Mouse (Mus musculus) 3T3-L1 (cell line): ENCODE results near the gene Fzd10.

Experiments
- DNase-seq: peaks from one replicate; pipeline ENCODE4 v3.0.0-alpha.2; 2015; ENCODE audit warnings: low read depth, low spot score

The Fzd10 gene

GRCm38 (mm10) chr5:128600072-128601021, at the start of gene Fzd10:
Gene Fzd10 (plus strand): TSS chr5:128600844.
- no peak for DNase-seq

DNA sequence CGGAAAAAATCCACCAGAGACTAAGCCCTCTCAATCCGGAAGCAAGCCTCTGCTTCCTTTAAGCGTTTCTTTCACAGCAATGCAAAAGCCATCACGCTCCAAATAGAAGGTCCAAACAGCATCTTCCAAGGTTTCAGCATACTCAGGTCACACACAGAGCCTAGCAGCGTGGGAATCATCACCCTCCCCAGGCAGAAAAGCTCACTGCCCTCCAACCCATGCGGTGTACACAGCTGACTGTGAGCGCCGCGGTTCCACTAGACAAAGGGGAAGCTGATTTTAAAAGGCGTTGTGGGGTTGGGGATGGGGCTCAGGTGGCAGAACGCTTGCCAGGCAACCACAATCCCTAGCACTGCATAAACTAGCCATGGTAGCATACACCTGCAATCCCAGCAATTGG, 49.2 kb upstream of the Fzd10 start:
- DNase-seq: no peak

- DNase-seq: no peak
Observed at GRCm38 (mm10) chr5:128552136-128552890, 48.3 kb upstream of the Fzd10 start.

- DNase-seq: no peak
Observed at GRCm38 (mm10) chr5:128558126-128558525, 42.5 kb upstream of the Fzd10 start.

DNA sequence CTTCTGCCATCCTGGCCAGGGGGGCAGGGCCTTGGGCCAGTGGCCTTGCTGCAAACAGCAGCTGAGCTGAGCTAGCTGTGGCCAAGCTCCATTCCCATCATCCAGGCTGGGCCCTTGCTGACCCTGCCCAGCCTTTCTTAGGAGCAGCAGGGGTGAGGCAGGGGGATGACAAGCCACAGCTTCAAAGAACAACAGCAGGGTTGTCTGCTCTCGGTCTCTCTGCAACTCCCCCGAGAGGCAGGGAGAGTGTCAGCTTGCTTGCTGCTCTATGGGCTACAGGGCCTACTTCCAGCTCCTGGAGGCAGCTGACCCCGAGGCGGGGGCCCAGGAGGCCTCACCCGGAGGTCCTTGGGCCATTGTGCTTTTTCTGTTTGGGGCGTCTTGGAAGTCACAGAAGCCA, 33.3 kb upstream of the Fzd10 start:
- no peak for DNase-seq

DNA sequence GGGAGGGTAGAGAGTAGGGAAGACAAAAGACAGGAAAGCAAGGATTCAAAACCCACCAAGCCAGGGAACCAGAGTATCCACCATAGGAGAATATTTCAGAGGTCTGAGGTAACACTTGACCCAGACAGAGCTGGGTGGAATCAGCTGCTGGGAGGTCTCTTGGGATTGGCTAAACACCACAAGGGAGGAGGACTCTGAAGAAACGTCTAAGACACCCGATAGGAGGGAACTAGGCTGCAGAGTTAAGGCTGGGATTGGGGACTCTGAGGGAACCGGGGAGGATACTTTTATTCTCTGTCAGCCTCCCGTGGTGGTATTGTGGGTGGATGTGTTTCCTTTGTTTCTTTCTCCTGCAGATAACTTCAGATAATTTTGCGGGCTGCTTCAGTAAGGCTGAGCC, 31.7 kb upstream of the Fzd10 start:
- no peak for DNase-seq

GRCm38 (mm10) chr5:128570091-128570490, 30.6 kb upstream of the Fzd10 start:
- DNase-seq: no peak

DNA sequence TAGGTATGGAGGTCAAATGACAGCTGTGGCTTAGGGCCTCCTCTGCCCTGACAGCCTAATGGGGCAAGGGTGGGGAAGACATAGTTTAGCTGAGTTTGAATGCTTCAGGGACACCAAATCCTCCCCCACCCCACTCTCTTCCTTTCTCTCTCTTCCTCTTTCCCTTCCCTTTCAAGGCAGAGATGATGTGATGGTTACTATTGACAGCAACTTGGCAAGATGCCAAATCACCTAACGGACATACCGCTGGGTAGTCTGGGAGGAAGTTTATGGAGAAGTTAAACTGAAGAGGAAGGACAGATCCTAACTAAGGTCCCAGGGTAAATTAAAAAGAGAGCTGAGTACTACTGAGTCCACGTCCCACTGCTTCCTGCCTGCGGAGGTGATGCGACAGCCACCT, 29.8 kb upstream of the Fzd10 start:
- DNase-seq: no peak

DNA sequence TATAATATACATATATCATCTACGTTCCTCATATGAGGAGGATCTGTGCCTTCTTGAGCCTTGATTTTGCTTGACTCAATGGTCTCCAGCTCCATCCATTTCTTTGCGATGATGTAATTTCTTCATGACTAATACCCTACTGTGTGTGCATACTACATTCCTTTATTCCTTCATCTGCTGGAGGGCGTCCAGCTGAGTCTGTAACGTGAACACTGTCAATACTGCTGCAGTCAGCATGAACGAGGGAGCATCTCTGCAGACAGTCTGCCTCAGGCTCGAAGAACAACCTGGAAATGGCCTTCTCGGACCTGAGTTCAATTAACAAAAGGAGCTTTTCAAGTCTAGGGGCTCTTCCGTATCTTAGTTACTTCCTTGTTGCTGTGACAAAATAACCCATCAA, 28.9 kb upstream of the Fzd10 start:
- no peak for DNase-seq

GRCm38 (mm10) chr5:128575997-128576579, 24.6 kb upstream of the Fzd10 start:
- DNase-seq: no peak

DNA sequence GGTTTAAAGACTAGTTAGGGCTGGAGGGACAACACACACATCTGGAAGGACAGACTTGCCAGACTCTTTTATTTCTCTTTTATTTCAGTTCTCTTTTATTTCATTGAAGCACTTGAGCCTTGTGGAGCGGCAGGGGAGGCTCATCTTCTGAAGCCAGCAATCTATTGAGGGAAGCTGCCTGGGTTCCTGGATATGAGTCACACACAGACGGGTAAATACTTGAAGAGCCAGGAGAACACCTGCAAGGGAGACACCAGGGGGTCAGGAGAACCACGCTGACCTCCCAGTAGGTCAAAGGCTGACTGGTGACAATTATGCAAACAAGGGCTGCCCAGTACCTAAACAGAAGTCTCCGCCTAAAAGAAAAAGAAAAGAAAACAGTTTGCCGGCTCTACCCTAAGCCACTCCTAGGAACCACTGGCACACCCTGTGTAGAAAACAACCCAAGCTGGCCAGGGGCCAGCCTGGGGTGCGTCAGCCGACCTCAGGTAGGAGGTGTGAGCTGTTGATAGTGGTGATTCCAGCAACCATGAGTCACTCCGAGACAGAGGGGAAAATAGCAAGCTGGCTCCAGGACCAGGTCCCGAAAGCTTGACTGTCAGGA, 21.5 kb upstream of the Fzd10 start:
- DNase-seq: no peak

GRCm38 (mm10) chr5:128580931-128581330, 19.7 kb upstream of the Fzd10 start:
- DNase-seq: no peak

DNA sequence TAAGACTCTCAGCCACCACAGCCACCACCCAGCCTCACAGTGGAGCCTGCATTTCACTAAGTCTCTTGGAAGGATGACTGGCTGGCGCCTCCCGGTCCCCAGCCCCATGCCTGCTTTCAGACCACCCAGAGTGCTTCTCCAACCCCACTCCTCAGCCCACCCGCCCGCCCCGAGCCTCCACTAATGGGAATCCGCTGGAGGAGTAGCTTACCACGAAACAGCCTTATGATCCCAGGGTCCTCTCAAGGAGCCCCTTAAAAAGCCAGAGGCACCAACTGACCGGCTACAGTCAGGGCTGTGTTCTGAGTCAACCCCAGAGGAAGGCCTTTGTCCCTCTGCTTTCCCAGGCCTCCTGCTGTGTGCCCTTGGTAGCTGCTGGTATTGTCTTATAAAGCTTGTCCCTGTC, 19.1 kb upstream of the Fzd10 start:
- DNase-seq: no peak

GRCm38 (mm10) chr5:128589231-128589630, 11.4 kb upstream of the Fzd10 start:
- DNase-seq: no peak

DNA sequence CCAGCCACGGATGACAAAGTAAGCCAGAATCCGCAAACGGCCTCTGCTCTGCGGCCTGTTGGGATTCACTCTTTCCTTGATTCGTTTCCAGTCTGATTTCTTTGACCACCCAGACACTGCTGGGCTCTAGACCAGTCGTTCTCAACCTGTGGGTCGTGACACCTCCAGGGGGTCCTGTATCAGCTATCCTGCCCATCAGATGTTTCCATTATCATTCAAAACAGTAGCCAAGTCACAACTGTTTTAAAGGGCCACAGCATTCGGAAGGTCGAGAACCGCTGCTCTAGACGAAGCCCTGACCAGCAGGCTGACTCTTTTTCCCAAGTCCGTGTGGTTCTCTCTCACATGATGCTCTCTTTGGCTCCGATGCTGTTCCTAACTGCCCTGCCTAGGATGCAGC, 7.2 kb upstream of the Fzd10 start:
- no peak for DNase-seq

- DNase-seq: no peak
Observed at GRCm38 (mm10) chr5:128596813-128597212, 3.8 kb upstream of the Fzd10 start.

- DNase-seq: no peak
Observed at GRCm38 (mm10) chr5:128597381-128597780, 3.3 kb upstream of the Fzd10 start.

DNA sequence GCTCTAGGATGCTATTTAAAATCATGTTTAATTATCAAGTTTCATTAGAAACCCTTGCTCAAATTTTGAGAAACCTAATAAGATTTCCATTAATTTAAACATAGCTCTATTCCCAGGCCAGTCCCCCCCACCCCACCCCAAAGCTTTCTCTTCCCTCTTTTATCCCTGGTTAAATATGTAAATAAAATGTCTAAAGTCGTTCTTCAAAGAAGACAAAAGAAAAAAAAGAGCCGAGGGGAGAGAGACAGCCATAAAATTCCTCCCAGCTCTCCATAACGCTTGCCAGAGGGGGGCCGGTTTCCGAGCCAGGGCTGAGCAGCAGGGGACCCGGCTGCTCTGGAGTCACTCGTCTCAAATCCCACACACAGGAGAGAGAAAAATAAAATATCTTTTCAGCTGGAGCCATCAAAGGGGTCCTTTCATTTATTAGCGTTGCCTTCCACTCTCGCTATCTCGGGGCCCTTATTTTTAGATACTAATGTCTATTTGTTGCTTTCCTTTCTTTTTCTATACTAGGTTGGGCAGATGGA, 2.4 kb upstream of the Fzd10 start:
- DNase-seq: no peak

DNA sequence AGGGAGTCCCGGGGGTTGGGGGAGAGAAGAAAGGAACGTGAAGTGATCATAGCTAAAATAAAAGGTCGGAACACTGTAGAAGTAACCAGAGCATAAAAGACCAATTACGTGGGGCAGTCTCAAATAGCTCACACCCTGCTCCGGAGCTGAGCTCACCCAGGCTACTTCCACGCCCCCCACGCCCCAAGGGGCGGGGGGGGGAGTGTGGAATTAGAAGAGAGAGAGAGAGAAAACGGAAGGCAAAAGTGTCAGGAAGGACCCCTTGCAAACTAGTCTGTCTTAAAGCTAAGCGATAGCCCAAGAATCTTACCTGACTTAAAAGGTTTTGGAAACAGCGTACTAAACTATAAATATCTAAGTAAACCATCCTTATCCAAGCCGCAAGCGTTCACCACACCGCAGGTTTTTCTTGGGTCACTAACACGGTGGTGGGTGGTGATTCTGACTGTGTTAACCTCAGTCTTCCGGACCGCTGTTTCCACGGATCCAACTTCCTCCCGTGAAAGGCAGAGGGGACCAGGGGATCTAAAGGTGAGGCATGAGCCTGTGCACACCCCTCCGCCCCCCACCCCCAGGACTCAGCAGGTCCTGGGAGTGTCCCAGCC, 1.8 kb upstream of the Fzd10 start:
- DNase-seq: no peak

DNA sequence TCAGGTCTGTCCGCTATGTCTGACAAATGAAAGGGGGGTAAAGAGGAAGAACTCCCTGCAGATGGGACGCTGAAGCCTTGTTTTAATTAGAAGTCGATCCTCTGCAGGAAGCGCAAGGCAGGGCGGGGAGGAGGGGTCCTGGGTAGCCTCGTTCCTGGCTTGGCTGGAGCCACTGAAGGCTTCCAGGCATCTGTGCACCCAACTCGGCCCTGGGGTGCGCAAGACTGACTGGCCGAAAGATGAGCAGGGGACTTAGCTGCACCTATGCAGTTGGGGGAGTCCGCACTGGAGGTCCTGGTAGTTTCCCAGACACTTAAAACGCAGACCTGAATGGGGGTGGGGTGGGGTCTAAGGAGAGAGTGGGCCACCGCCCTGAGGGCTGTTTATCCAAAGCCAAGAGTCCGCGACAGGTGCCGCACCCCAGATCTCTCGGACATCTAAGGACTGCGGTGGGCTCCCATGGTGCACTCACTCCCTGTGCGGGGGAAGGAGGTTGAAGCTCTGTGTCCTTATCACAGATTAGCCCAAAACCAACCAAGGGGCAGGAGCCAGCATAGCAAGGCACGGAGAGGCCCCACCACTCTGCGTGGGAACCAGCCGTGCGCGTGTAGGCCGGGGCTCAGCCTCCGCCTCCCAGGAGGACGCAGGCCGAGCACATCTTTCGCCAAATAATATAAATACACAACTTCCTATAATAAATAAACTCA, 1.1 kb upstream of the Fzd10 start:
- DNase-seq: no peak
